Mouse (Mus musculus): ENCODE results near the gene 1700025G04Rik. TPM values are rescaled to one million over a fixed set of nuclear protein-coding genes. Genes with fewer than 3 reads are reported as not detected.

Gene 1700025G04Rik
- 46.1 and 52.7 TPM in 2 replicates for polyA plus RNA-seq (2014; fragmentation: Nextera tagmentation; extraction: Ambion mirVana)

DNA sequence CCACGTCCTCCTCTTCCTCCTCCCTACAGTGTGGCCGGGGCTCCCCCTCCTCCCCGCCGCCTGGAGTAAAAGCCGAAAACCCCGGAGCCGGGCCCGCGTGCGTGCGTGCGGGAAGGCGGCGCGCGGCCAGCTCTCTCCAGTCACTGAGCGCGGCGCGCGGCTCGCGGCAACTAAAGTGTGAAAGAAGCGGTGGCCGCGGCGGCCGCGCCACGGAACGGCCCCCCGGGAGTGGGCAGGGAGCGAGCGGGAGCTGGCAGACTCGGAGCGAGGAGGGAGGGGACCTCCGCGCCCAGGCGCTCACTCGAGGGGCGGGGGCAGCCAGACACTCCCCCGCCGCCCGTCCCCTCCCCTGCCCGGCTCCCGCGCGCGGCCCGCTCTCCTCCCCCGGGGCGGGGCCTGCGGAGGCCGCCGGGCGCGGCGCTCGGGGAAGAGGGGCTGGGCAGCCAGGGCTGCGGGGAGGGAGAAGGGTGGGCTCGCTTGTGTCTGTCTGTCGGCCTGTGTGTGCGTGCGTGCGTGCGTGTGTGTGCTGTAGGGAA, at the start of gene 1700025G04Rik:
Gene 1700025G04Rik (minus strand): TSS at position 108 of the 536 bp plus-strand sequence.
- H3K4me2 ChIP-seq (replicated peaks; ENCODE audit: low read depth, low read length): peak within 1 kb of the TSS; percentile 65
- H3K9me3 ChIP-seq (ENCODE audit: control insufficient read depth, low read length): no peaks in the 10 kb centered on the region
- no peaks in the 10 kb centered on the region for H3K27me3 ChIP-seq (ENCODE audit: control insufficient read depth, insufficient read depth, low read length)
- ATAC-seq (ENCODE audit: low FRiP score) (peak; percentile 91), DNase-seq (ENCODE audit: low spot score) (peak; percentile 90)
- H3K27ac ChIP-seq (ENCODE audit: low read depth, low read length): peak within 1 kb of the TSS; percentile 96
- no peaks in the 10 kb centered on the region for H3K36me3 ChIP-seq (ENCODE audit: control insufficient read depth, insufficient read depth, low read length)
- peak within 1 kb of the TSS; percentile 84 for H3K9ac ChIP-seq (ENCODE audit: low read depth, low read length)
- H3K4me3 ChIP-seq (ENCODE audit: low read depth, low read length): peak within 1 kb of the TSS; percentile 74
- WGBS: 0% methylated on average over 32 of the region's 66 CpGs
- peaks cover 8% of the 10 kb centered on the region for H3K4me1 ChIP-seq (replicated peaks; ENCODE audit: control insufficient read depth, insufficient read depth, low read length)

DNA sequence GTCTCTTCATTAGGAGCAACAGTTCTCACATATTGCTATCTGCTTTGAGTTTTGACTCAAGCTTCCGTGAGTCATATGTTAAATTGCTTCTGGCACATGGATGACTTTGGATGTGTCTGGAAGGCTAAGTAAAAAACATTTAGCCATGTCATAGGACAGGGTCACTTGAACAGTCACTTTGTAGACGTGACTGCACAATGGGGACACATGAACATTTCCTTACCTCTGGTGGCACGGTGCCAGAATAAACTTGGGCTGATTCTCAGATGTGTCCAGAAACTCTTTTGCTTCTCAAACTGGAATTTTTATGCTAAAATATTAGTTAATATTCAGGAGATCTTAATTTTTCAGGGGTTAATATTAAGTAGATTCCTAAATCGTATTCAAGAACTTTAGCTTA, 49.6 kb upstream of the 1700025G04Rik start:
- no peak overlapping the region for H3K4me2 ChIP-seq (replicated peaks; ENCODE audit: low read depth, low read length)
- 91% methylated on average over 4 of the region's 4 CpGs for WGBS
- H3K4me3 ChIP-seq (ENCODE audit: low read depth, low read length): no peak overlapping the region
- DNase-seq (ENCODE audit: low spot score) (no peak), ATAC-seq (ENCODE audit: low FRiP score) (no peak)
- no peaks in the 10 kb centered on the region for H3K27me3 ChIP-seq (ENCODE audit: control insufficient read depth, insufficient read depth, low read length)
- H3K9me3 ChIP-seq (ENCODE audit: control insufficient read depth, low read length): no peaks in the 10 kb centered on the region
- no peaks in the 10 kb centered on the region for H3K36me3 ChIP-seq (ENCODE audit: control insufficient read depth, insufficient read depth, low read length)
- no peak overlapping the region for H3K27ac ChIP-seq (ENCODE audit: low read depth, low read length)
- no peaks in the 10 kb centered on the region for H3K4me1 ChIP-seq (replicated peaks; ENCODE audit: control insufficient read depth, insufficient read depth, low read length)
- no peak overlapping the region for H3K9ac ChIP-seq (ENCODE audit: low read depth, low read length)

DNA sequence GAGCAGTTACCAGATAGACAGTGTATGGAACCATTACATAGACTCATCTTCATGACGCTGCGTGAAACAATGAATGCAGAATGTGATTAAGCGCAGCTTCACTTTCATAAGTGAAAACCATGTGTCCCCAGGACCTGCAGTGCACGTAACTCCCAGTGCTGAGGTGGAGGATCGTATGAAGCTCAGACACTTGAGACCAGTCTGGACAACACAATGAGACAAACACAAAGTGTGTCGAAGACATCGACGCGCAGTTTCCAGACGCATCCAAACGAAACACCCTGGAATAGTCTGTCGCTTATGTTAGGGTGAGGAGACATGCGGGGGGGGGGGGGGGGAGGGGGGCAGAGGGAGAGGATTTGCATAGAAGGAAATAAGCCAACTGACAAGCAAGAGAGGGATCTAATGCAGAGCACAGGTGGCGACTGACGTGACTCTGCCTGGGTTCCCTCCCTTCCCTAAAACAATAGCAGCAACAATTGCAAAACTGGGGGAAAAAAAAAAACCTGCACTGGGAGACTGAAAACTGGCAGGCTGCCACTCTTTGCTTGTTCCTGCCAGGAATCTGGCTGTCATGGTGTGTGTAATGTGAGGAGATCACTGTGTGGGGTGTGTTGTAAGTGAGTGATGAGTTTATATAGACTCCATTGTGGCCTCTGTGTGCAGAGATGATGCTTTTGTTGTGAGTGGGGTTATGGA, 40.3 kb upstream of the 1700025G04Rik start:
- WGBS: 75% methylated on average over 15 of the region's 15 CpGs
- H3K4me2 ChIP-seq (replicated peaks; ENCODE audit: low read depth, low read length): no peak overlapping the region
- H3K4me3 ChIP-seq (ENCODE audit: low read depth, low read length): no peak overlapping the region
- H3K27ac ChIP-seq (ENCODE audit: low read depth, low read length): no peak overlapping the region
- H3K4me1 ChIP-seq (replicated peaks; ENCODE audit: control insufficient read depth, insufficient read depth, low read length): no peaks in the 10 kb centered on the region
- ATAC-seq (ENCODE audit: low FRiP score): no peak
- no peaks in the 10 kb centered on the region for H3K36me3 ChIP-seq (ENCODE audit: control insufficient read depth, insufficient read depth, low read length)
- H3K9ac ChIP-seq (ENCODE audit: low read depth, low read length): no peak overlapping the region
- no peaks in the 10 kb centered on the region for H3K9me3 ChIP-seq (ENCODE audit: control insufficient read depth, low read length)
- H3K27me3 ChIP-seq (ENCODE audit: control insufficient read depth, insufficient read depth, low read length): no peaks in the 10 kb centered on the region
- no peak for DNase-seq (ENCODE audit: low spot score)

DNA sequence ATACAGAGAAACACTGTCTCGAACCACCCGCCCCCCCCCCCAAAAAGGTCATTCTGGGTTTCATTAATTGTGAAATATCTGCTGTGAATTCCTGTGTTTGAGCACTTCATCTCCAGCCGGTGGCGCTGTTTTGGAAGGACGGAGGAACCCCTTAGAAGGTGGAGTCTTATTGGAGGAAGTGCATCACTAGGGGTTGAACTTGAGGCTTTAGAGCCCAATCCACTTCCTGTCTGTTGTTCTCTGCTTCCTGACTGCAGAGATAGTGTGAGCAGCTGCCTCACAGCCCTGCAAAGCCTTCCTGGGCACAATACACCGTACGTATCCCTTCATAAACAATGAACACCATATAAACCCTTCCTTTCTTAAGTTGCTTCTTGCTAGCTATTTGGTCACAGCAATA, 35.5 kb upstream of the 1700025G04Rik start:
- no peak overlapping the region for H3K9ac ChIP-seq (ENCODE audit: low read depth, low read length)
- no peaks in the 10 kb centered on the region for H3K9me3 ChIP-seq (ENCODE audit: control insufficient read depth, low read length)
- H3K4me2 ChIP-seq (replicated peaks; ENCODE audit: low read depth, low read length): no peak overlapping the region
- no peak overlapping the region for H3K4me3 ChIP-seq (ENCODE audit: low read depth, low read length)
- H3K27ac ChIP-seq (ENCODE audit: low read depth, low read length): no peak overlapping the region
- H3K27me3 ChIP-seq (ENCODE audit: control insufficient read depth, insufficient read depth, low read length): no peaks in the 10 kb centered on the region
- 96% methylated on average over 7 of the region's 7 CpGs for WGBS
- ATAC-seq (ENCODE audit: low FRiP score) (no peak), DNase-seq (ENCODE audit: low spot score) (no peak)
- H3K36me3 ChIP-seq (ENCODE audit: control insufficient read depth, insufficient read depth, low read length): no peaks in the 10 kb centered on the region
- no peaks in the 10 kb centered on the region for H3K4me1 ChIP-seq (replicated peaks; ENCODE audit: control insufficient read depth, insufficient read depth, low read length)

DNA sequence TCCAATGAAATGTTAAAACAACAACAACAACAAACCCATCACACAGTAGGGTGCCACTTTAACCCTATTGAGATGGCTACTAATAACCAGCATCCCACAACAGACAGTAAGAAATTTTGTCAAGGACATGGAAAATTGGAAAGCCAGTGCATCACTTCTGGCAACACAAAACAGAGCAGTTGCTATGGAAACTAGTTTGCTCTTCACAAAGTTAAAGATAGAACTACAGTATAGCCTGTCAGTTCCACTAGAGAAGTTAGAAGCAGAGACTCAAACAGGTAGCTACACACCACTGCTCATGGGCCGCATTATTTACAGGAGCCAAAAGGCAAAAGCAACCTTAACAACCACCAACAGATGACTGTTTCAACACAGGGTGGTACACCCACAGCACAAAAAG, 20.2 kb upstream of the 1700025G04Rik start:
- DNase-seq (ENCODE audit: low spot score) (no peak), ATAC-seq (ENCODE audit: low FRiP score) (no peak)
- H3K4me2 ChIP-seq (replicated peaks; ENCODE audit: low read depth, low read length): no peak overlapping the region
- WGBS: 94% methylated on average over 1 of the region's 1 CpGs
- H3K4me3 ChIP-seq (ENCODE audit: low read depth, low read length): no peak overlapping the region
- no peak overlapping the region for H3K9ac ChIP-seq (ENCODE audit: low read depth, low read length)
- no peaks in the 10 kb centered on the region for H3K36me3 ChIP-seq (ENCODE audit: control insufficient read depth, insufficient read depth, low read length)
- H3K9me3 ChIP-seq (ENCODE audit: control insufficient read depth, low read length): no peaks in the 10 kb centered on the region
- no peaks in the 10 kb centered on the region for H3K27me3 ChIP-seq (ENCODE audit: control insufficient read depth, insufficient read depth, low read length)
- no peak overlapping the region for H3K27ac ChIP-seq (ENCODE audit: low read depth, low read length)
- no peaks in the 10 kb centered on the region for H3K4me1 ChIP-seq (replicated peaks; ENCODE audit: control insufficient read depth, insufficient read depth, low read length)

DNA sequence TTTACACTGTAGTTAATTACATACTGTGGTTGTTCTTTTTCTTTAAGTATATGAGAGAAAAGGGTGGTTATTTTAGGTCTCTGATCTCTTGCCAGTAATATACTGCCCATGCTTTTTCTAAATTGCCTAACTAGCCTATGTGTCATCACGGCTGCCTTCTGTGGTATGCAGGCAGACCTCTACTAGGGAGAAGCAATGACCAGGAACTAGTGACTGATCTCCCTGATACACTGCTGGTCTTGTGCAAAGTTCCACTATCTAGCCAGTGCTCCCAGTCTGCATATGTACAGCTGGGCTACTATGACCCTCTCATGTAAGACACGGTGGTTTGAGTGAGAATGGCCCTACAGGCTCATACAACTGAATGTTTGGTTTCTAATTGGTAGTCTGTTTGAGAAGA, 16.2 kb upstream of the 1700025G04Rik start:
- H3K27ac ChIP-seq (ENCODE audit: low read depth, low read length): no peak overlapping the region
- no peaks in the 10 kb centered on the region for H3K4me1 ChIP-seq (replicated peaks; ENCODE audit: control insufficient read depth, insufficient read depth, low read length)
- H3K9me3 ChIP-seq (ENCODE audit: control insufficient read depth, low read length): no peaks in the 10 kb centered on the region
- no peak overlapping the region for H3K4me2 ChIP-seq (replicated peaks; ENCODE audit: low read depth, low read length)
- 88% methylated on average over 2 of the region's 2 CpGs for WGBS
- H3K9ac ChIP-seq (ENCODE audit: low read depth, low read length): no peak overlapping the region
- no peaks in the 10 kb centered on the region for H3K27me3 ChIP-seq (ENCODE audit: control insufficient read depth, insufficient read depth, low read length)
- no peak overlapping the region for H3K4me3 ChIP-seq (ENCODE audit: low read depth, low read length)
- DNase-seq (ENCODE audit: low spot score) (no peak), ATAC-seq (ENCODE audit: low FRiP score) (no peak)
- H3K36me3 ChIP-seq (ENCODE audit: control insufficient read depth, insufficient read depth, low read length): no peaks in the 10 kb centered on the region

DNA sequence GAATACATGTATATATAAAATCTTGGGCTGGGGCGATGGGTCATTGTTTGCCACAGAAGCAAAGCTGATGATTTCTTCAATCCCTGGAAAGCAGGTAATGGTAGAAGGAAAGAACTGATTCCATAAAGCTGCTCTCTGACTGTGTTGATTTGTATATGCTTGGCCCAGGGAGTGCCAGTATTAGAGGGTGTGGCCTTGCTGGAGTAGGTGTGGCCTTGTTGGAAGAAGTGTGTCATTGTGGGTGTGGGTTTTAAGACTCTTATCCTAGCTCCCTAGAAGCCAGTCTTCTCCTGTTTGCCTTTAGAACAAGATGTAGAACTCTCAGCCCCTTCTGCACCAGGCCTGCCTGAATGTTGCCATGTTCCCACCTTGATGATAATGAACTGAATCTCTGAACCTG, 15.3 kb upstream of the 1700025G04Rik start:
- Histone ChIP-seq H3K36me3 (ENCODE audit: control insufficient read depth, insufficient read depth, low read length) (no peaks in the 10 kb centered on the region), H3K4me2 (replicated peaks; ENCODE audit: low read depth, low read length) (no peak overlapping the region), H3K9me3 (ENCODE audit: control insufficient read depth, low read length) (no peaks in the 10 kb centered on the region), H3K9ac (ENCODE audit: low read depth, low read length) (no peak overlapping the region), H3K27me3 (ENCODE audit: control insufficient read depth, insufficient read depth, low read length) (no peaks in the 10 kb centered on the region), H3K27ac (ENCODE audit: low read depth, low read length) (no peak overlapping the region), H3K4me1 (replicated peaks; ENCODE audit: control insufficient read depth, insufficient read depth, low read length) (no peaks in the 10 kb centered on the region), H3K4me3 (ENCODE audit: low read depth, low read length) (no peak overlapping the region)
- DNase-seq (ENCODE audit: low spot score): no peak
- WGBS: 94% methylated on average over 1 of the region's 1 CpGs
- ATAC-seq (ENCODE audit: low FRiP score): no peak

DNA sequence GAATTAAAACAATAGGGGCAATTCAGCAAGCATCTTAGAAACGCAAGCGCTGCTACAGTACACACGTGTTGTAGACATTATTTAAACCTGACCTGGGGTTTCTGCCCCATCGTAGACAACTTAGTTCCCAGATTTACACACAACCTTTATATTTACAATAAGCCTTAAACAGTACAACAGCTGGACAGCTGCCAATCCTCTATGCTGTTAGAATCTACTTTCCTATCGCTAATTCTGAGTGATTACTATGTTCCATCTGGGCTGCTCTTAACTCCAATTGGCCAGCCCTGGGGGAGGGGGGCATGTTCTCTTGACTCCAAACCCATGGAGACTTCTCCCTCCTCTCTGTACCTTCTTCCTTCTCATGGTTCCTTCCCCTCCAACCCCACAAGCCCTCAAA, 11.8 kb upstream of the 1700025G04Rik start:
- Histone ChIP-seq H3K9ac (ENCODE audit: low read depth, low read length) (no peak overlapping the region), H3K4me2 (replicated peaks; ENCODE audit: low read depth, low read length) (no peak overlapping the region), H3K27me3 (ENCODE audit: control insufficient read depth, insufficient read depth, low read length) (no peaks in the 10 kb centered on the region), H3K4me3 (ENCODE audit: low read depth, low read length) (no peak overlapping the region), H3K36me3 (ENCODE audit: control insufficient read depth, insufficient read depth, low read length) (no peaks in the 10 kb centered on the region), H3K27ac (ENCODE audit: low read depth, low read length) (no peak overlapping the region), H3K4me1 (replicated peaks; ENCODE audit: control insufficient read depth, insufficient read depth, low read length) (no peaks in the 10 kb centered on the region), H3K9me3 (ENCODE audit: control insufficient read depth, low read length) (no peaks in the 10 kb centered on the region)
- no peak for DNase-seq (ENCODE audit: low spot score)
- ATAC-seq (ENCODE audit: low FRiP score): no peak
- WGBS: 82% methylated on average over 5 of the region's 5 CpGs

DNA sequence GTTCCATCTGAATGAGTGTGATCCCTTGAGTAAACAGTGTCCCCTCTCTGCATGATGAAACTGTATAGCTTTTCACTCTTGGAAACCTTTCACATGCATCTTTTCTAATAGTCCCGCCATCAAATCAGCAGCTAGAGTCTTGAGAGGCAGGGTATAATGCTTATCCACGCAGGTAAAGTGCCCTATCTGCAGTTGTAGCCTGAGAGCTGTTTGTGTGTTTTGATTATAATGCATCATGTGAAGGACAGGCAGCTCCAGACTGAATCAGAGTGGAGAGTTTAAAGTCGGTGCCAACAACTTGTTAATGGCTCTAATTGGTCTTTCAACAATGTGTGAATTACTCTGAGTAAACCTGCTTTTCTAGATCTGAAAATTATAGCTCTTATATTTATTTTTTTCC, 6.1 kb upstream of the 1700025G04Rik start:
- H3K27ac ChIP-seq (ENCODE audit: low read depth, low read length): no peak overlapping the region
- no peaks in the 10 kb centered on the region for H3K36me3 ChIP-seq (ENCODE audit: control insufficient read depth, insufficient read depth, low read length)
- H3K27me3 ChIP-seq (ENCODE audit: control insufficient read depth, insufficient read depth, low read length): no peaks in the 10 kb centered on the region
- H3K9me3 ChIP-seq (ENCODE audit: control insufficient read depth, low read length): no peaks in the 10 kb centered on the region
- H3K4me2 ChIP-seq (replicated peaks; ENCODE audit: low read depth, low read length): no peak overlapping the region
- no peaks in the 10 kb centered on the region for H3K4me1 ChIP-seq (replicated peaks; ENCODE audit: control insufficient read depth, insufficient read depth, low read length)
- 77% methylated on average over 3 of the region's 3 CpGs for WGBS
- H3K4me3 ChIP-seq (ENCODE audit: low read depth, low read length): no peak overlapping the region
- ATAC-seq (ENCODE audit: low FRiP score) (no peak), DNase-seq (ENCODE audit: low spot score) (no peak)
- no peak overlapping the region for H3K9ac ChIP-seq (ENCODE audit: low read depth, low read length)

Data from hindbrain, embryonic 11.5 days (tissue).